Mouse (Mus musculus) layer of hippocampus, postnatal 10 days (tissue): ENCODE results near the gene Sufu. TPM values are rescaled to one million over a fixed set of nuclear protein-coding genes. Genes with fewer than 3 reads are reported as not detected.
A peak's percentile ranks its signal among the peaks of the same experiment; 100 is the strongest.

Experiments
- DNase-seq, 2 experiments: peaks; one replicate each; pipeline ENCODE4 v3.0.0; 2021; ENCODE audit warnings: low spot score in 2 of 2
- total RNA-seq, 2 experiments: library from RNA; stranded (reverse); gene quantifications; 2 replicates each; pipeline ENCODE4 v1.2.3; 2021

The Sufu gene
- total RNA-seq, 2 experiments from 2014 or later: 20.8 to 21.9 TPM

DNA sequence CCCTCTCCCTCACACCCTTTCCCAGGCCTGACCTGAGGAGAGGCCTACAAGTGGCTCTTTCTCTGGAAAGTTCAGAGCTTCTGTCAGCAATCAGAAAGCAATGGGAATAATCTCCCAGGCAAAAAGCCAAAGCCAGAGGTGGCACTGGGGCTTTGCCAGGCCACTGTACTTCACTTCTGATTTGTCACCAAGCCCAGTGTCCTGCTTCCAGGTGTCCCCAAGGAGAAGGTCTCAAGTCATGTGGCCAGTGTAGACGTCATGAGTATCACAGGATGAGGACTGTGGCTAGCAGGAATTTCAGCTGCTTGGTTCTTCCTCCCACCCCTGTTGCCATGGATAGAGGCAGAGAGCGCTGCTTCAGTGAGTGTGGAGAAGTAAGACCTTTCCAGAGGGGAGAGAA, 63.2 kb downstream of the Sufu start:
- no peak for DNase-seq

DNA sequence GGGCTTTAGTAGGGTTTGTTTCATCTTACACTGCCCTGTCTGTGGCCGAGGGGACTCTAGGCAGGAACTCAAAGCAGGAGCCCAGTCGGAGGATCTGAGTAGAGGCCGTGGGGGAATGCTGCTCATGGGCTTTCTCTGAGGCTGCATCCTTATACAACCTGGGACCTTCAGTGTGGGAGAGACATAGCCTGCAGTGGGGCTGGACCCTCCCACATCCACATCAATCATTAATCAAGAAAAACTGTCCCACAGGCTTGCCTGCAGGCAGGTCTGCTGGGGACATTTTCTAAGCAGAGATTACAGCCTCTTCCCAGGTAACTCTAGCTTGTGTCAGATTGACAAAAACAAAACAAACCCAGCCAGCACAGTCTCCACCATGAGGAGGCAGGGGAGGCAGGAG, 65.9 kb downstream of the Sufu start:
- no peak for DNase-seq

DNA sequence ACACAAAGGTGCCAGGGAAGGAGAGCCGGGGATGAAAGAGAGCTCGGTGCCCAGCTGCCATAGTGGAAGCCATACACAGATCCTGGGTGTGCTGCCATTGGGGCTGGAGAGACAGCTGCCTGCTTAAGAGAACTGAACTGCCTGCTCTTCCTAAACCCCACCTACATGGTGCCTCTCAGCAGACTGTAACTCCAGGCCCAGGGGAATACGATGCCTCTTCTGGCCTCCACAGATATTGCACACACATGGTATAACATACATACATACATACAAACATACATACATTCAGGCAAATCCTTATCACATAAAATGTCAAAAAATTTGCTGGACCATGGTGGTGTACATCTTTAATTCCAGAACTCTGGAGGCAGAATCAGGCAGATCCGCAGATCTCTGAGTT, 66.8 kb downstream of the Sufu start:
- DNase-seq: no peak

DNA sequence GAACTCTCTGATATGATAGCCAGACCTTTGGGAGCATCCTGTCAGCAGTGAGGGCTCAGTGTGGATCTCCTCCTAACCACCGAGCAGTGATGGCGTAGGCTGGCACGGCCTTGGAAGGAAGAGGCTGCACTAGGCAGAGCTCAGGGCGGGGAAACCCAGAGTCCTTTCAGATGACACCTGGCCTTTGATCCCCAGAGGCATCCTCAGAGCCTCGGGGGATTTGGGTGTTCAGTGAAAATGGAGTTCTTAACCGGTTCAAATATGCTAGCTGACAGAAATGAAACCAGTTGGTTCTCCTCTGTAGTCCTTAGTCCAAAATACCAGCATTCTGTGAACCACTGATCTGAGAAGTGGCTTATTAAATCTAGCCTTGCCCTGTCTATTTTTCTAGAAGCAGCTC, 69.5 kb downstream of the Sufu start:
- DNase-seq: no peak

DNA sequence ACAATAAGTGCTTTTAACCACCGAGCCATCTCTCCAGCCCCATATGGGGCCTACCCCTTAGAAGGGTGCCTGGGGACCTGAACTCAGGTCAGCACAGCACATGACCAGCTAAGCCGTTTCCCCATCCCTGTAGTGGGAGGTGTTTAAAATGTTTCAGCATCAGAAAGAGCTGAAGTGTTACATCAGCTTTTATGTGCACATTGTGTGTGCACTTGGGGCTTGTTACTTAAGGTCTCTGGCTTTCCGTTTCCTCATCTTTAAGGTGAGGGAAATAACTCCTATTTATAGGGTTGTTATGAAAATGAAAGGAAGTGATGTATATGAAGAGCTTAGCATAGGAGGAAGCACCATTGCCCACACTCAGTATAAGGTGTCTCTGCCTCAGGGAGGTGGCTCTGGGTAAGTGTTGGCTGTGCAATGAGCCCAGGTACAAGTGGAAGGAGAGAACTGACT, 70.4 kb downstream of the Sufu start:
- no peak for DNase-seq

DNA sequence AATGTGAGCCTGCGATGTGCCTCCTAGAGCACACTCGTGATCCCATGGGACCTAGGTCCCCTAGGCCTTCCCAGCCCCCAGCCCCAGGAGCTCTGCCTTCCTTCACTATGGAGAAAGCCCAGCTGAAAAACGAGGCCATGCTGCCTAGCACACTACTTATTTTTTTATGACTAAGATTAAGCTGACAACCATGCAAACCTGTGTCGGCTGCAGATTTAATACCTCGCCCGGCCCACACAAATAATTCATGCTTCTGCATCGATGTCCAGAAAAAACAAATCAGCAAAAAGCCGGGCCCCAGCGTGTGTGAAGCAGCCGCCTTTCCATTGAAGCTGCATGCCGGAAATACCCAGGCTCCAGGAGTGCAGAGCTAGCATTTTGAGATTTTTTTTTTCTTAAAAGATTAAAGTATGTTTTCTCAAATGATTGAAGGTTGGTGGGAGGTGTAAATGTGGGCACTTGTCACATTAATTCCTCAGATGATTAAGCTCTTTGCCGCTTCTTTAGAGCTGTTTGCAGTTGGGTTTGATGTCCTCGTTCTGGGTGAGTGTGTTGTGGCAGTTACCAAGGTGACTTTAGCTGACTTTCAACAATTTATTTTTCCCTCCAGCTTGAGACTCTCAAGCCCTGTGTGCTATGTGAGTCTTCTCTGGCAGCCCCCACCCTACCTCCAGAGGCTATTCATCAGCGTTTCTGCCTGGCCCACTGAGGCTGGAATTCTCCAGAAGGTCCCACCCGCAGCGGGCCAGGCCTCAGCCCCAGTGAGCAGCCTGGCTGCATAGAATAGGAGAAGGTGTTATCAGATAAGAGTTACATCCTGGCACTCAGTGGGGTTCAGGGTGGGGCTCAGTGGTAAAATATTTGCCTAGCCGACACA, 73.9 kb downstream of the Sufu start:
- DNase-seq: no peak

DNA sequence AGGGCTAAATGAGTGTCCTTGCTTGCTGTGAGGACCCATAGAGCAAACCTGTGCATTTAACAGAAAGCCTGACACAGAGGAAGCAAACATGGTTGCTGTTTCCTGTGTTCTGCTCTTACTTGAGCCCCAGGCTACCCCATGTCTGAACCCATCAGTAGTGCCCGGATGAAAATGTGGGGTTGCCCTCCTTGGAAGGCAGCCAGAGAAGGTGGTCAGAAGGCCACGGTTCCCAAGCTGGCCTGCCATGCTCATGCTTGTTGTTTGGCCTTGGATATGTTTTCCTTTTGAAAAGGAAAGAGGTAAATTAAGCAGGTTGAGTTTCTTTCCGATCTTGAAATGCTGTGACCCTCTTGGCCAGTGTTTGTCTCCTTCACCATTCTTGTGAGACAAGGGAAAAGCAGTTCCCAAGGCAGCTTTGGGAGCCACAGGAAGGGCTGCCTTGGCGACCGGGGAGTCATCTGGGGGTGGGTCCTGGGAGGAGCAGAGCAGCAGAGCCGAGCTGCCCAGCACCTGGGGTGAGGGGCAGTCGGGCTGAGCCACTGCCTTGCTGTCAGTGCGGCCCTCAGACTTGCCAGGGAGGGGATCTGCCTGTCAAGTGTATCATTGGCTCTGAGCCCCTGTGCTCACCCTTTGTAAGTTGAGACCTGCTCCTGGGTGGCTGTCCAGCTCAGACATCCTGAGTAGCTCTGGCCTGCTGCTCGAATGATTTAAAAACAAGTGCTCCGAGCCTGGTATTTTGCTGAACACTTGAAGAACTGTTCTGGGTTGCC, 74.8 kb downstream of the Sufu start:
- no peak for DNase-seq

DNA sequence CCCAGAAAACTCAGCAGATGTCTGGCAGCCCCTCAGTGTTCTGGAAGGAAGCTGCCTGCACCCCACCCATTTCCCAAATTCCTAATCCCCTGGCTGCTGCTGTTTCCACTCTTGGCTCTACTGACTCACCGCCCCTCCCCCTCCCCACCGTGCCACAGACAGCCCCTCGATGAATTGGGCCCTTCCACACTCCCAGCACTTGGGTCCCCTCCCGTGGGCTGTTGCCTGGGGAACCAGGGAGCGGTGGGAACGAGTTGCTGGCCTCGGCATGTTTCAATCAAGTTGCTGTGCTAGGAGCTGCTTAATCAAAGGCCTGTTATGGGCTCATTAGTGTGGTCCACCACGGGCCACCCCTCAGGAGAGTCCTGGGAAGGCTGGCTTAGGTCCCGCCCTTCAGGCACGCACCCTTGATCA, 80.7 kb downstream of the Sufu start:
- DNase-seq: peak in 1 of 2 experiments; percentile 54

DNA sequence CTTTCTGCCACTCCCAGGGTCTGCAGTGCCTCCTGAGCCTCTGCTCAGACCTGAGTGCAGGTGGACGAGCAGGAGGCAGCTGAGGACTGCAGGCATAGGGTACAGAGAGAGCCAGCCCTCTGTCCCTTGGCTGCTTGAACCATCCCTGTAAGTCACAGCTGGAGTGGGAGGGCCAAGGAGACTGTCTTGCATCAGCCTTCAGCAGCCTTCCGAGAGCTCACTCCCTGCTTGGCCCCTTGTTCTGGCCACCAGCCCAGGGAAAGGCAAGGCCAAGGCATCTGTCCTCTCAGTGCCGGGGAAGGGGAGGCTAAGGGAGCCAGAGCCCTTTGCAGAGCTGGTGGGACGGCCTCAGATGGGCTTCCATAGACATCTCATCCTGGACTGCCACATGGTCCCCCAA, 81.5 kb downstream of the Sufu start:
- DNase-seq: no peak

DNA sequence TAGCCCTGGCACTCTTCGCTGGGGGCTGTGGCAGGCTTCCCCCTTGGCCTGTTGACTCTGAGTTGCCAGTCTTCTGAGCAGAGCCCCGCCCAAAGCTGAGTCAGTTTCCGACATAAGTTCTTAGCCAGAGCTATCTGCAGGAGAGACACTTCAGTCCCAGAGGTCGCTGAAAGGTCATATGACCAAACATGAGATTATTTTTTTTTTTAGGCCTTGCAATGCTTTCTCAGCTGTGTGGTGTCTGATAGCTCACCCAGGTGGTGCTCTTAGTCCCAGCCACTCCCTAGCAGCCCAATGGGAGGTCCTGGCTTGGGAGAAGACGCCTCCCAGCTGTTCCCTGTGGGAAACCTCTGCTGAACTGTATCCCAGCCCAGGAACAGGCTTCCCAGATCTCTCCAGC, 82.1 kb downstream of the Sufu start:
- no peak for DNase-seq

DNA sequence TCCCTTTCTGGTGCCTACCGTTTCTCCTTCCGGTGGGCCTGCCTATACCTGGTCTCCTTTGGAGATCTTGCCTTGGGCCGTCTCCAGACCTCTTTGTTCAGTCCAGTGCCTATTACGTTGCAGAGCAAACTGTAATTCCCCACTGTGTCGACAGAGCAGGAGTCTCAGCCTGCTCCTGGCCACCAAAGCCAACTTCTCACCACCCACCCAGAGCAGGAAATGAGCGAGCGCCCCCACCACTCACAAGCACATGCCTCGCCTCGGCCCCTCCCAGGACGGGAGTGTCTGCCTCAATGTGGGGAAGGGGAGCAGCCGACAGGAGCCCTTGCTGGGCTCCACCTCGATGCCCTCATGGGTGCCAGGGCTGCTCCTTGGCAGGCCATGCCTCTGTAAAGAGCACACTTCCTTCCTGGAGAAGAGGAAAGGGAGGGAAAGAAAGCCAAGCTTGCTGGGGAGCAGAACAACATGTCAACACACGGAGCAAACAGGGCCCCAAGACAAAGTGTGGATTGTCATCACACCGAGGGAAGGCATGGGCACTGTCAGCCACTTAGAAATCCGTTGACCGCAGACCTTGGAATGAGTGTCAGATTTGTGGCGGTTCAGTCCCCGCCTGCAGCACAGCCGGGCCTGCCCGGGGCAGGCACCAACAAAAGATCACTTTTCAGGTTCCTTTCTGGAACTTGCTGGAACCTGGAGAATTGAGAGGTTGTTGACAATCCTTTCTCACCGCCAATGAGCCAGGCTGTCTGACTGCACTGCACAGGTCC, 82.8 kb downstream of the Sufu start:
- DNase-seq: no peak

DNA sequence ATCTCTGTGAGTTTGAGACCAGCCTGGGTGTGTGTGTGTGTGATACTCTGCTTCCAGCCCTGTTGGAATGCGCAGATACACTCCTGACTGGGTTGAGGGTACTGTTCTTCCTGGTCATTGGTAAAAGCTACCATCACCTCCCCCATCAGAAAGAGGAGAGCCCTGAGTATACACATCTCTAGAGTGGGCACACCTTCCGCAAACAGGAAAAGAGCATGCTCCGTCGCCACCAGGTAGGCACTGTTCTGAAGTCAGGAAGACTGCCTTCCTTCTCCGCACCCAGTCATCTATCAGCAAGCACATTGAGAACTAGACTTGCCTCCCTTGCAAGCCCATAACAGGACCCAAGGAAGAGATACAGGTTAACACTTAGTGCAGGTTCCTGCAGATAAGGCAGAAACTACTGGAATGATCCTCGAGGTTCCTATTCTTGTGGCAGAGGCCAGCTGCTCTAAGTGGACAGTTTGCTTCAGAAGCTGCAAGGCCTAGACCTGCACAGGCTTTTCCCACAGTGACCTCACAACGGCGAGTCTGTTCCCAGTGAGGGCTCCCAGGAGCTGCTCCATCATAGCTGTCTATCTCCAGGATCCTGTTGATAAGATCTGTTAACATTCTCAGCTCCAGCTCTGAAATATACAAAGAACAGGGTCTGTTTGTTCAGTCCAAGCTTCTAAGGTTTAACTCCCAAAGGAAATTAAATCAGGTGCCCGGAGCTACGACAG, 84.1 kb downstream of the Sufu start:
- no peak for DNase-seq

DNA sequence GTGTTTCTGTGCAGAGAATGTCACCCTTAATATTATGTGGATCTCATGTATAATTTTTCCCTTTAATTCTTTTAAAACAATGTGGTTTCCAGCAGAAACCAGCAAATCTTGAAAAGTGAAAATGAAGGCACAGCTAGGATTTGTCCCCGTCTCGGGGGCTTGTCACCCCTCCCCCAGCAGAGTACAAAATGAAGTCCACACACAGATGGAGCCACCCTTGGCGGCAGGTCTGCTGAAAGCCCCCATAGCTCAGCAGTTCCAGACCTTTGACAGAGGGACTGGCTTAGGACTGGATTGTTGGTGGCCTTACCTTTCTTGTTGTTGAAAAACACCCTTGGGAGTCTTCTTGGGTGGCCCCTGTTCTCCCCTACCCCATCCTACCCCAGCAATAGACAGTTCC, 84.7 kb downstream of the Sufu start:
- DNase-seq: no peak

DNA sequence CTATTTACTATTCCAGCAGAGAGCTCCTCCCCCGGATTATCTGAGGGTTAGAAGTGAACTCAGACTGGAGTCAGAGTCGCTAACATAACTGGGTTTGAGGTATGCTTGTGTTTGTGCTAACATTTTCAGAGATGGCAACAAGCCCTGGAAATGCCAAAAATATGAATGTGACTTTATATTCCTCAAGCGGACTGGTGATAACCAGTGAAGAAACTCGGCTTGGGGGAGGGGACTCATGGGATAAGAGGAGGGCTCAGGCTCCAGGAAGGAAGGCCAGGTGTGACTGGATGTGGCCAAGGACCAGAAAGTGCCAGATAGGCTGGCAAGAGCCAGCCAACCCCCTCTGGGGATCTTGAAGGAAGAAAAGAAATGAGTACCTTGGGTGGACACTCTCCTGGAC, 85.1 kb downstream of the Sufu start:
- DNase-seq: no peak

DNA sequence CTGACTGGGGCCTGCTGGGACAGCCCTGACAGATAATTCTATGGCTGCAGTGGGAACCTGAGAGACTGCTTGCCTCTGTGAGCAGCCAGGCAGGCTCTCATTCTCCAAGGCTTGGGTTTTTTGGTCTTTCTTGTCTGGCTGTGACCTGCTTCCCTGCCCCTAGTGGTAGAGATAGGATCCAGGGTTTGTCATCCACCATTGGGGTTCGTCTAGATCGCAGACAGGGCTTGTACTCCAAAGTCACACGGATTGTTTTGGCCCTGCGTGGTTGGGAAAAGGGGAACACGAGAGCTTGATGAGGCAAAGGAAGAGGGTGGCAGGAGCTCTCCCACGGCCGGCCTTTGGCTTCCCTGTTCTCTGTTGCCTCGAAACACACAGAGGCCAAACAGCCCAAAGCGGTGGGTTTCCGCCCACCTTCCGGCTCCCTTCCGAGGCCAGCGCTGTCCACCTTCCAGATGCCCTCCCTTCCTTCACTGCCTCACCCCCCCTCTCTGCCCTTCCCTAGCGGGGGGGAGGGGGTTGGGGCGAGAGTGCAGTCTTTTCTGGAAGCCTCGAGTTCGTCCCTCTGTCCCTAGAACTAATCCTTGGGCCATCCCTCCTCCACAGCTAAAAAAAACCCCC, 86.3 kb downstream of the Sufu start:
- DNase-seq: peak in 1 of 2 experiments; percentile 16

DNA sequence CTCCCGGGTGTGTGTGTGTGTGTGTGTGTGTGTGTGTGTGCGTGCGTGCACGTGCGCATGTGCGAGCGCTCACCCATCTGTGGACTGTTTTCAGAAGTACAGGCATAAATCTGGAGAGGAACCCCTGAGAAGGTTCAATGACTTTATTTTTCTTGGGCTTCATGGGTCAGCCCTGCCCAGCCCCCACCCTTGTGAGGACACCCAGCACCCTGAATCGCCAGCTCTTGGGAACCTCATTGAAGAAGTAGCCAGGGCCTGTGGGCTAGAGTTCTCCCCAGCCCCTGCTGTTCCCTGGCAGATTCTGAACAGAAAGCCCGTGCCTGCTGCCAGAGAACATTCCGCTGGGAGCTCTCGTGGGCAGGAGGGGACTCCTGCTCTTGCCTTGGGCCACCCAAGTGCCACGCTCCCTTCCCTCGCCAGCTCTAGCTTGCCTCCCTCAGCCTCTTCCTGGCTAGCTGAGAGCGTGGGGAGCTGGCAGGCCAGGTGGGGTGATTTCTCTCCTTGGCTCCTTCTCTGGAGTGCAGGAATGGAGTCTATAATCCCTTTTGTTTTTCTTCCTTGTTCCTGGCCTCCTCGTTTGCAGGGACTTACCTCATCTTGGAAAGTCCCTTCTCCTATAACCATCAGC, 87.1 kb downstream of the Sufu start:
- DNase-seq: peak; percentile 70 to 76

DNA sequence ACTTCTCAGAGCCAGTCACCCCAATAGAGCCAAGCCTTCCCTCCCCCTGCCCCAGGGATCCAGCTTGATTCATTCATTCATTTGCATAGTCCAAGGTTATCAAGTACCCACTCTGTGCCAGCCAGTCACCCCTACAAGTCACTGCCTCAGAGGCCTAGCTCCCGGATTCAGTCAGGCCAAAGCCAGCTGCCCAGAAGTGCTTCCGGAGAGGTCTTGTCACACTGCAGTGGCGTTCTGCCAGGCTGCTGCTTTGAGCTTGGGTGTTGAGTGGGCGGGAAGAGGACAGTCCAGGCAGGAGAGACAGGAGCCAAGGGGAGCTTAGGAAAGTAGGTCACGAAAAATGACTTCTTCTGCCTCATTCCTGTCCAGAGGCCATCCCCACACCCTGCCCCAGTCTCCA, 87.8 kb downstream of the Sufu start:
- peak; percentile 58 to 64 for DNase-seq

DNA sequence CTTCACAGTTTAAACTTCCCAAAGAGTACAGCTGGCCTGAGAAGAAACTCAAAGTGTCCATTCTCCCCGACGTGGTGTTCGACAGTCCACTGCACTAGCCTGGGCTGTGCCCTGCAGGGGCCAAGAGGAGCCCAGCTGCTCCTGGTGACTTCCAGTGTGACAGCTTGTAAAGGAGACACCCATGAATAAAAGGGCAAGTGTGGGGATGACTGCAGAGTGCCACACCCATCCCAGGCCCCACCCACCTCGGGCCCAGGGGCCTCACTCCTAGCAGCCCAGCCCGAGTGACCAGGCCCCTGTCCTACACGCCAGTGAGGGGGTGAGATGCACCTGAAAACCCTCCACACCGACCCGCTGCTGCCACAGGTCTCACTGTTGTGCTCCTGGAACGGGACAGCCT, 89.2 kb downstream of the Sufu start:
- DNase-seq: no peak

DNA sequence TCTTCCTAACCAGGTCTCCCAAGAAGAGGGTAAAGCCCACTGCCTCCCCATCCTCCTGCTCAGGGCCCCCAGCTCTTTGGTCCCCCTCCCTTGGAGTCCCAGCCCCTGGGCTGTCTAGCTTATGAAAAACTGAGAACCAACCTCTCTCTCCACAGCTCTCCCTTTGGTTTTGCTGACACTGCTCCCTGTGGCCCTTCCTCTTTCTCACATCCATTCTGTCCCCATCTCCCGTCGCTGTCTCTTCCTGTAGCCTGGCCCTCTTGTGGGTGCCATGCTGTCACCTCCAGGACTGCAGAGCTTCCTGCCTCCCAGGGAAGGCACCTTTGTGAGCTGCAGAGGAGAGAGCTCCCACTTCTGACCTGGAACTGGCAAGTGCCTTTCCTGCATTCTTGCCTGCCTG, 90.0 kb downstream of the Sufu start:
- no peak for DNase-seq

DNA sequence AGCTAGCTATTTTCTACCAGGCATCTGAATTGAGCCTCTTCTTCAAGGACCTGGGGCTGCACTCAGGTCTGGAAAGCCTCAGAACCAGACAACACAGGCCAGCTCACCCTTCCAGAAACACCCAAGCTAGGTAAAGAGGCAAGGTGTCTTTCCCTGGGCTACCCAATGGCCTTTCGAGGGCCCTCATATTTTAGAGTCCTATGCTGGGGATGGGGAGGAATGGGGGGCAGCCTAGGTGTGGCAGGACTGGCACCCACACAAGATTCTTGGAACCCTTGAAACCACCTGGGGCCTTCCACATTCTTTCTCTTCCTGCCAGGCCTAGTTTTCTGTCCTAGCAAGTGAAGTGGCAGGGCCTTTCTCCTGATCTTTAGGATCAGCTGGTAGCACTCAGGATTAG, 92.8 kb downstream of the Sufu start:
- DNase-seq: no peak
